Mouse (Mus musculus): Measurements from ENCODE around the gene Vasp.

DNA sequence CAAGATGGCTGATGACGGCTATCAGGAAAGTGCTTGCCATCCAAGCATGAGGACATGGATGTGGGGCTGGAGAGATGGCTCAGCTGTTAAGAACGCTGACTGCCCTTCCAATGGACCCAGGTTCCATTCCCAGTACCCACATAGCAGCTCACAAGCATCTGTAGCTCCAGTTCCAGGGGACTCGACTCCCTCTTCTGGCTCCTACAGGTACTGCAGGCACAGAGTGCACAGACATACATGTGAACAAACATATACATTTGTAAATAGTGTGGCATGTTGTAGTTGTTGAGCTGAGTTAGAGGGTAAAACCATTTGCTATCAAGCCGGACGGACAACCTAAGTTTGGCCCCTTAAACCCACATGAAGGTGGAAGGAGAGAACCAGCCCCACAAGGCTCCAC is 61.6 kb downstream of the Vasp start:
- no peak for TF ChIP-seq POLR2A (IDR thresholded peaks at IDR 0.05; ENCODE audit: insufficient read length, low read depth)
- no peak for TF ChIP-seq MYOD1 (IDR thresholded peaks at IDR 0.05; ENCODE audit: control insufficient read depth in 1 of 3, insufficient read length in 2 of 3, low read depth in 2 of 3)
- TF ChIP-seq POLR2AphosphoS2 (IDR thresholded peaks at IDR 0.05; ENCODE audit: insufficient read length, low read depth) = no peak
- TF ChIP-seq USF1 (IDR thresholded peaks at IDR 0.05; ENCODE audit: low read depth) = no peak
- TF ChIP-seq CEBPB (IDR thresholded peaks at IDR 0.05; ENCODE audit: insufficient read depth, poor library complexity, severe bottlenecking) = no peak
- TF ChIP-seq MAX (IDR thresholded peaks at IDR 0.05; ENCODE audit: low read depth) = no peak
- no peak for TF ChIP-seq TCF12 (IDR thresholded peaks at IDR 0.05; ENCODE audit: insufficient read depth, poor library complexity, severe bottlenecking)

Data from myocyte (in vitro differentiated cells).